Mouse (Mus musculus): ENCODE results near the gene Gtf3a.

DNA sequence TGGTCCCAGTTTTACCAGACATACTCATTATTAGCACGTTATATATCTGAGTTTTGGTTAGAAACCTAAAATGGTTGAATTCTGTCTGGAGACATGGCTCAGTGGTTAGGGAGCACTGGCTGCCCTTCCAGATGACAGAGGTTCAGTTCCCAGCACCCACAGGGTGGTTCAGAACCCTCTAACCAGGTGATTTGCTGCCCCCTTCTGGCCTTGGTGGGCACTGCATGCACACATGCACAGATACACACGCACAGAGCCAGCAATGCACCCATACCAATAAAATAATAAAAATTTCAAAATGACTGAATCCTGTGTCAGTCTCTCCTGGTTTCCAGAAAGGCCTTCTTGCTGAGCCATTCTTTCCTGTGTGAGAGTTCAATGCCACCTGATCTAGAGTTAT lies 3.9 kb upstream of the Gtf3a start:
- TF ChIP-seq GATA1 (IDR thresholded peaks at IDR 0.05; ENCODE audit: borderline replicate concordance, low read length) (no peak), FLI1 (IDR thresholded peaks at IDR 0.05; ENCODE audit: low read length) (no peak)

All from megakaryocyte, embryonic 14.5 days (primary cell).